Mouse (Mus musculus): Measurements from ENCODE around the gene Kcnn1. TPM values are rescaled to one million over a fixed set of nuclear protein-coding genes. Genes with fewer than 3 reads are reported as not detected.

Gene Kcnn1
- polyA plus RNA-seq, 1 experiment: 0.65 TPM

DNA sequence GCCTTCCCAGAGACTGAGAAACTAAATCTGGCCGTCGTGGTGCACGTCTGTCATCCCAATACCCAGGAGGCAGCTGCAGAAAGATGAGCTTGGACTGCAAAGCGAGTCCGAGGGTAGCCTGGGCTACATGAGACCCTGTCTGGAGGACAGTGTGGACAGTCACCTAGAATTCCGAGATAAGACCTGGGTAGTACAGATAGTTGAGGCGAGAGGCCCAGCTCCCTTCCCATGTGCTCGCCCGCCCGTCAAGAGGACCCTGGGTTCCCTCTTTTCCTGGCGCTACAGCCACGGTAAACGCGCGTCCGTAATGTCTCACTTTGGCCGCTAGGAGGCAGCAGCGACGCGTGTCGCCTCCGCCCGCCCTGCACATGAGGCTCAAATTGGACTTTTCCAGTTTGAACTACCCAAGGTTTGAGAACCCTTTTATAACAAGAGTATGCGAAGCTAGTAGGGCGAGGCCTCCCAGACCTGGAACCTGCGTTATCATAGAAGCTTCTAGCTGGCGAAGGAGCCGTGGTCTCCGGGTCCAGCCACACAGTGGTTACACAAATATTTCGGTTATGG lies 41.6 kb downstream of the Kcnn1 start:
- TF ChIP-seq POLR2A (IDR thresholded peaks at IDR 0.05; ENCODE audit: low read depth, low read length): no peak
- TF ChIP-seq CTCF (IDR thresholded peaks at IDR 0.05; ENCODE audit: extremely low read depth, insufficient read depth, insufficient read length, insufficient replicate concordance): peak; percentile 97
- 21% methylated on average over 30 of the region's 30 CpGs for WGBS
- H3K27me3 ChIP-seq (ENCODE audit: control insufficient read depth, insufficient read depth, low read length): no peaks in the 10 kb centered on the region
- no peak overlapping the region for H3K27ac ChIP-seq (ENCODE audit: insufficient read depth, low read length)
- H3K36me3 ChIP-seq (ENCODE audit: control insufficient read depth, insufficient read depth, low read length): no peaks in the 10 kb centered on the region
- DNase-seq (ENCODE audit: low read depth in 1 of 2, low spot score in 2 of 2): peak in 1 of 2 experiments; percentile 64
- H3K4me1 ChIP-seq (ENCODE audit: control insufficient read depth, insufficient read depth, insufficient read length): no peaks in the 10 kb centered on the region
- no peak overlapping the region for H3K4me3 ChIP-seq (ENCODE audit: extremely low read depth, insufficient read depth, insufficient read length)

DNA sequence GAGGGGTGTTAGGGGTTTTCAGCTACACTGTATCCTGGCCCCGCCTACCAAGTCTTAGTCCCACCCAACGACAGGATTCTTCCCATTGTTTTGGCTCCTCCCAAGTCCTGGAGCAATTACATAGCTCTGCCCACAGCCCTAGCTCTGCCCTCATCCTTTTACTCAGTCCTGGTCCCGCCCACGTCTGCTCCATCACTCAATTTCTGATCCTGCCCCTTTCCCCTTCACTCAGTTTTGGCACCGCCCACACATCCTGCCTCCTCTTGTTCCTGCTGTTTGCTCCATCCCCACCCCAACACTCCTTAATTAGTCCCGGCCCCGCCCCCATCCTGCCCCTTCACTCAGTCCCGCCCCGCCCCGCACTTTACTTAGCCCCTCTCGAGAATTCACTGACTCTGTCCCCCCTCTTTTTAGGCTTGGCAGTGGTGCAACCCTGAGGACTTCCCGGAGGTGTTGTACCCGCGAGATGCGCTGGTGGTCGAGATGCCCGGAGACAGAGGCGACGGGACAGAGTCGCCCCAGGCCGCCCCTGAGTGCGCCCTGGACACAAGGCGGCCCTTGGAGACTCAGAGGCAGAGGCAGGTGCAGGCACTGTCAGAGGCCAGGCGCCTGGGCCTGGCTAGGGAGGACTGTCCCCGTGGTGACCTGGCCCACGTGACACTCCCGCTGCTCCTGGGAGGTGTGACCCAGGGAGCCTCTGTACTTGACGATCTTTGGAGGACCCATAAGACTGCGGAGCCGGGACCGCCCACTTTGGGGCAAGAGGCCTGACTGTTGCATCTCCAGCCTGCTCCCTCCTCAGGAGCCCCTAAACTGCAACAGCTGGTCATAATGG lies 42.7 kb downstream of the Kcnn1 start:
- 77% methylated on average over 31 of the region's 31 CpGs for WGBS
- TF ChIP-seq CTCF (IDR thresholded peaks at IDR 0.05; ENCODE audit: extremely low read depth, insufficient read depth, insufficient read length, insufficient replicate concordance): no peak
- no peak for TF ChIP-seq POLR2A (IDR thresholded peaks at IDR 0.05; ENCODE audit: low read depth, low read length)
- no peak overlapping the region for H3K4me3 ChIP-seq (ENCODE audit: extremely low read depth, insufficient read depth, insufficient read length)
- no peaks in the 10 kb centered on the region for H3K27me3 ChIP-seq (ENCODE audit: control insufficient read depth, insufficient read depth, low read length)
- no peaks in the 10 kb centered on the region for H3K4me1 ChIP-seq (ENCODE audit: control insufficient read depth, insufficient read depth, insufficient read length)
- no peaks in the 10 kb centered on the region for H3K36me3 ChIP-seq (ENCODE audit: control insufficient read depth, insufficient read depth, low read length)
- no peak overlapping the region for H3K27ac ChIP-seq (ENCODE audit: insufficient read depth, low read length)
- DNase-seq (ENCODE audit: low read depth in 1 of 2, low spot score in 2 of 2): no peak

DNA sequence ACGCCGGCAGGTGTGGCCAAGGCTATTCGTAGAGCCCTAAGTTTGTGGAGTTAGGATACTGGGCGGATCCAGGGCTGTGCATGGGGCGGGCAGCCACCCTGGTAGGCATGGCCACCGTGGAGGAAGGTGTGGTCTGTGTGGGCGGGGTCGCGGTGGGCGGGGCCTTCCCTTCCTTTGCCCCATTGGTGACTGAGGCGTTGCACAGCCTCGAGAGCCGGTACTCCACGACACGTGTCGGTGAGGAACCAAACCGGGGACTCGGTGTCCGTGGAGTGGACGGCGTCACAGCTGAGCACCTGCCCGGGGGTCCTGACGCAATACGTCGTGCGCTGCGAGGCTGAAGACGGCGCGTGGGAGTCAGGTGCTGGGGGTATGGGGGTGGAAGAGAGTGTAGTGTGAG lies 46.4 kb downstream of the Kcnn1 start:
- 58% methylated on average over 30 of the region's 30 CpGs for WGBS
- no peak for DNase-seq (ENCODE audit: low read depth in 1 of 2, low spot score in 2 of 2)
- TF ChIP-seq CTCF (IDR thresholded peaks at IDR 0.05; ENCODE audit: extremely low read depth, insufficient read depth, insufficient read length, insufficient replicate concordance): no peak
- TF ChIP-seq POLR2A (IDR thresholded peaks at IDR 0.05; ENCODE audit: low read depth, low read length): no peak
- H3K4me1 ChIP-seq (ENCODE audit: control insufficient read depth, insufficient read depth, insufficient read length): no peaks in the 10 kb centered on the region
- no peaks in the 10 kb centered on the region for H3K27me3 ChIP-seq (ENCODE audit: control insufficient read depth, insufficient read depth, low read length)
- H3K4me3 ChIP-seq (ENCODE audit: extremely low read depth, insufficient read depth, insufficient read length): no peak overlapping the region
- H3K27ac ChIP-seq (ENCODE audit: insufficient read depth, low read length): no peak overlapping the region
- H3K36me3 ChIP-seq (ENCODE audit: control insufficient read depth, insufficient read depth, low read length): no peaks in the 10 kb centered on the region

DNA sequence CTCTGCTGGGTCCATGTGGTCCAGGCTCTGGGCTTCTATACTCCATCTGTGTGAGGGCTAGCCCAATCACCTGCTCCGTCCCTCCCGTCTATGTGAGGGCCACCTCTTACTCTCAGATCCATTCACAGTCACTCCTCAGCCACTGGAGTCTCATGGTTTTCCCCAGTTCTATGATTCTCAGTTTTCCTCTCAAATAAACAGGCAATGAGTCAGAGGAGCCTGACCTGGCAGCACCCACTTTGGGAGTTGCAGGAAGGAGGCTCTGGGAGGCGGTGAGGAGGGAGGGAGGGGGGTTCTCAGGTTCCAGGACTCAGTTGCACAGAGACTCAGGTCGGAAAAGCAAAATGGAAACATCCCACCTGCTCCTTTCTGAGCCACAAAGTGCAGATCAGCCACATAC lies 50.2 kb downstream of the Kcnn1 start:
- no peak overlapping the region for H3K27ac ChIP-seq (ENCODE audit: insufficient read depth, low read length)
- H3K4me3 ChIP-seq (ENCODE audit: extremely low read depth, insufficient read depth, insufficient read length): no peak overlapping the region
- TF ChIP-seq CTCF (IDR thresholded peaks at IDR 0.05; ENCODE audit: extremely low read depth, insufficient read depth, insufficient read length, insufficient replicate concordance) (no peak), POLR2A (IDR thresholded peaks at IDR 0.05; ENCODE audit: low read depth, low read length) (no peak)
- no peaks in the 10 kb centered on the region for H3K36me3 ChIP-seq (ENCODE audit: control insufficient read depth, insufficient read depth, low read length)
- no peaks in the 10 kb centered on the region for H3K27me3 ChIP-seq (ENCODE audit: control insufficient read depth, insufficient read depth, low read length)
- no peak for DNase-seq (ENCODE audit: low read depth in 1 of 2, low spot score in 2 of 2)
- WGBS: 82% methylated on average over 4 of the region's 4 CpGs
- H3K4me1 ChIP-seq (ENCODE audit: control insufficient read depth, insufficient read depth, insufficient read length): peaks cover 18% of the 10 kb centered on the region; the same call in 1 of the 2 replicates

DNA sequence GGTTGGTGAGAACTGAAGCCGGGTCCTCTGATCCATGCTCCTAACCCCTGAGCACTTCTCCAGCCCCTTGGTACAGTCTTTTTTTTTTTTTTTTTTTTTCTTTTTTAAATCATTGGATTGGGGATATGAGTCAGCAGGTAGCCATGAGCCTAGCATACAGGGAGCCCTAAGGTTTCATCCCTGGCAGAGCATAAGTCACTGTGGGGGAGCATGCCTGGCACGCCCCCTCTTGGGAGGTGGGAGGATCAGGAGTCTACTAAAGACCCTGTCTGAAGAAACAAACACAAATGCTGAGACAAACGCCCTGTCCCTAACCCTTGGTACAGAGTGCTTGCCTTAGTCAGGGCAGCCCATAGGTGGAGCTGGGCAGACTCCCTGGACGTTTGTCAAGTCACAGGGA lies 51.0 kb downstream of the Kcnn1 start:
- Histone ChIP-seq H3K4me1 (ENCODE audit: control insufficient read depth, insufficient read depth, insufficient read length) (peaks cover 22% of the 10 kb centered on the region; the same call in 1 of the 2 replicates), H3K27me3 (ENCODE audit: control insufficient read depth, insufficient read depth, low read length) (no peaks in the 10 kb centered on the region), H3K4me3 (ENCODE audit: extremely low read depth, insufficient read depth, insufficient read length) (no peak overlapping the region), H3K36me3 (ENCODE audit: control insufficient read depth, insufficient read depth, low read length) (no peaks in the 10 kb centered on the region), H3K27ac (ENCODE audit: insufficient read depth, low read length) (no peak overlapping the region)
- DNase-seq (ENCODE audit: low read depth in 1 of 2, low spot score in 2 of 2): no peak
- 73% methylated on average over 4 of the region's 4 CpGs for WGBS
- TF ChIP-seq POLR2A (IDR thresholded peaks at IDR 0.05; ENCODE audit: low read depth, low read length) (no peak), CTCF (IDR thresholded peaks at IDR 0.05; ENCODE audit: extremely low read depth, insufficient read depth, insufficient read length, insufficient replicate concordance) (no peak)

DNA sequence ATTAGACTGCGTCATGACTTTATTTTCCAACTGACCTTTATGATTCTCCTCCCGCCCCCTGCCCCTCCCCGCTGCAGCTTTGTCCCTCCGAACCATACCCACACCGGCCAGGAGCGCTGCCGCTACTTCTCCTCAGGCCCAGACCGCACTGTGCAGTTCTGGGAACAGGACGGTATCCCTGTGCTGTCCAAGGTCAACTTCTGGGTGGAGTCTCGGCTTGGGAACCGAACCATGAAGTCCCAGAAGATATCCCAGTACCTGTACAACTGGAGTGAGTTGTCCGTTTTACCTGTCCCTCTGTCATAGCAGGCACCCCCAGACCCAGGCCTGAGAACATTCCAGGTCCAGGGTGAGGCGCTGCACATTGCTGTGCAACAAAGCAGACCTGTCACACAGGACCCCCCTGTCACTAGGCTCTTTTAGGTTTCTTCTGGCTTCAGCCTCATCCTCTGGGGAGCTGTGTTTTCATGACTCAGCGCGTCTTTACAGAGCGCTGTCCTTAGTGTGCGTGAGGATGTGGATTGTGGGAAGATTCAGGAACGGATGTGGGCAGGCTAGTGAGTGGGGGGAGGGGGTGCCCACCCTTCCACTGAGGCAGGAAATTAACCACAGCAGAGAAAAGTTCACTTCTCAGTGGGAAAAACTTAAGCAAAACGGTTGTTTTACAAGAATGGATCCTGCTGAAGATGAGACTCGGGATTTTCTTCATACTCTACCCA lies 51.9 kb downstream of the Kcnn1 start:
- no peak overlapping the region for H3K4me3 ChIP-seq (ENCODE audit: extremely low read depth, insufficient read depth, insufficient read length)
- no peaks in the 10 kb centered on the region for H3K27me3 ChIP-seq (ENCODE audit: control insufficient read depth, insufficient read depth, low read length)
- TF ChIP-seq POLR2A (IDR thresholded peaks at IDR 0.05; ENCODE audit: low read depth, low read length) (no peak), CTCF (IDR thresholded peaks at IDR 0.05; ENCODE audit: extremely low read depth, insufficient read depth, insufficient read length, insufficient replicate concordance) (no peak)
- WGBS: 55% methylated on average over 20 of the region's 20 CpGs
- H3K4me1 ChIP-seq (ENCODE audit: control insufficient read depth, insufficient read depth, insufficient read length): peaks cover 31% of the 10 kb centered on the region; the same call in 1 of the 2 replicates
- DNase-seq (ENCODE audit: low read depth in 1 of 2, low spot score in 2 of 2): no peak
- H3K27ac ChIP-seq (ENCODE audit: insufficient read depth, low read length): no peak overlapping the region
- H3K36me3 ChIP-seq (ENCODE audit: control insufficient read depth, insufficient read depth, low read length): no peaks in the 10 kb centered on the region
